Mouse (Mus musculus): ENCODE results near the gene Tmem52b. TPM values are rescaled to one million over a fixed set of nuclear protein-coding genes. Genes with fewer than 3 reads are reported as not detected.

The Tmem52b gene
- polyA plus RNA-seq, 1 experiment = not detected

DNA sequence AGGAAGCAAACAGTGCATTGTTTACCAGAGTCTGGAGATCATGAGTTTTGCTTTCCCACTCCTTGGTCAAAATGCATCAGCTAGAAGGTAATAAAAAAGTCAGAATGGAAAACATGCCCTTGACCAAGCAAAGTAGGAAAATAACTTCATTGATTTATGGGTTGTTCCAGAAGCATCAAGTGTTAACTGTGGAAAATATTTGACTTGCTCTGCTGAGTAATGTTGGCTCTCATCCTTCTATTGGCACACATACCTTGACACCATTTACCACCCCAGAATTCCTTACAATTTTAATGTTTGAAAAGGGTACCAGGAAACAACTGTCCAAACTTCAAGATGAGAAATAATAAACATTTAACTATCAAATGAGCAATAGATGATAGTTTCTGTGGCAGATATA lies 13.7 kb downstream of the Tmem52b start:
- TF ChIP-seq POLR2A (IDR thresholded peaks at IDR 0.05; ENCODE audit: insufficient read depth, low read depth, low read length) = no peak
- TF ChIP-seq CTCF (IDR thresholded peaks at IDR 0.05; ENCODE audit: insufficient read depth, low read depth, low read length) = no peak
- no peak overlapping the region for H3K27ac ChIP-seq (ENCODE audit: insufficient read depth, low read depth, low read length)
- H3K4me3 ChIP-seq (ENCODE audit: insufficient read depth, low read depth, low read length) = no peak overlapping the region
- no peaks in the 10 kb centered on the region for H3K4me1 ChIP-seq (ENCODE audit: control insufficient read depth, insufficient read depth, low read length)

- H3K4me3 ChIP-seq (ENCODE audit: insufficient read depth, low read depth, low read length) = no peak overlapping the region
- 71% methylated on average over 2 of the region's 2 CpGs for WGBS
- no peaks in the 10 kb centered on the region for H3K4me1 ChIP-seq (ENCODE audit: control insufficient read depth, insufficient read depth, low read length)
- TF ChIP-seq POLR2A (IDR thresholded peaks at IDR 0.05; ENCODE audit: insufficient read depth, low read depth, low read length) (no peak), CTCF (IDR thresholded peaks at IDR 0.05; ENCODE audit: insufficient read depth, low read depth, low read length) (no peak)
- no peak overlapping the region for H3K27ac ChIP-seq (ENCODE audit: insufficient read depth, low read depth, low read length)
These were observed 15.1 kb downstream of the Tmem52b start for GRCm38 (mm10) chr6:129527416-129527815.

DNA sequence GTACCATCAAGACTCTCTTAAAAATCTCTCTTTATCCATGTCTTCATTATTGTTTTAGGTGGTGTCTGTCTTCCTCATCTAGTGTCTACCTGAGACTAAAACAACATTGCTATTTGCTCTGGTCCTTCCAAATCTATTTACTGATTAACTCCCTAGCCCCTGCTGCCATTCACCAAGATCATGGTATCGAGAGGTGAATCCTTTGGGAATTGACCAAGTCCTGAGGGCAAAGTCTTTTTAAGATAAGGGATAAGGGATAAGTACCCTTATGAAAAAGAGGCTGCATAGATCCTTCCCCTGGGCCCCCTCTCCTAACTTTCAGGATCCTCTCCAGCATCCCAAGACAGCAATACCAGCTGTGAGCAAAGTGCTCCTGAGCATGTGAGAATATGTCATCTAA lies 17.2 kb downstream of the Tmem52b start:
- no peak overlapping the region for H3K4me3 ChIP-seq (ENCODE audit: insufficient read depth, low read depth, low read length)
- WGBS = 85% methylated on average over 1 of the region's 1 CpGs
- TF ChIP-seq CTCF (IDR thresholded peaks at IDR 0.05; ENCODE audit: insufficient read depth, low read depth, low read length) = no peak
- no peak for TF ChIP-seq POLR2A (IDR thresholded peaks at IDR 0.05; ENCODE audit: insufficient read depth, low read depth, low read length)
- H3K4me1 ChIP-seq (ENCODE audit: control insufficient read depth, insufficient read depth, low read length) = no peaks in the 10 kb centered on the region
- no peak overlapping the region for H3K27ac ChIP-seq (ENCODE audit: insufficient read depth, low read depth, low read length)

- Histone ChIP-seq H3K4me3 (ENCODE audit: insufficient read depth, low read depth, low read length) (no peak overlapping the region), H3K27ac (ENCODE audit: insufficient read depth, low read depth, low read length) (no peak overlapping the region), H3K4me1 (ENCODE audit: control insufficient read depth, insufficient read depth, low read length) (no peaks in the 10 kb centered on the region)
- TF ChIP-seq POLR2A (IDR thresholded peaks at IDR 0.05; ENCODE audit: insufficient read depth, low read depth, low read length) (no peak), CTCF (IDR thresholded peaks at IDR 0.05; ENCODE audit: insufficient read depth, low read depth, low read length) (no peak)
These were observed 17.9 kb downstream of the Tmem52b start for GRCm38 (mm10) chr6:129530261-129530660.

GRCm38 (mm10) chr6:129532556-129532941 lies 20.2 kb downstream of the Tmem52b start:
- TF ChIP-seq CTCF (IDR thresholded peaks at IDR 0.05; ENCODE audit: insufficient read depth, low read depth, low read length) (no peak), POLR2A (IDR thresholded peaks at IDR 0.05; ENCODE audit: insufficient read depth, low read depth, low read length) (no peak)
- WGBS = 15% methylated on average over 7 of the region's 7 CpGs

GRCm38 (mm10) chr6:129532942-129533860 lies 20.8 kb downstream of the Tmem52b start, which contains the start of gene Gabarapl1:
Gene Gabarapl1 (plus strand): TSS chr6:129533160.
- WGBS = under 1% methylated on average over 55 of the region's 55 CpGs
- peak within 1 kb of the TSS; percentile 97 for H3K4me3 ChIP-seq (ENCODE audit: insufficient read depth, low read depth, low read length)
- peak within 1 kb of the TSS; percentile 99 for H3K27ac ChIP-seq (ENCODE audit: insufficient read depth, low read depth, low read length)
- peak; percentile 33 for TF ChIP-seq POLR2A (IDR thresholded peaks at IDR 0.05; ENCODE audit: insufficient read depth, low read depth, low read length)
- TF ChIP-seq CTCF (IDR thresholded peaks at IDR 0.05; ENCODE audit: insufficient read depth, low read depth, low read length) = no peak
- H3K4me1 ChIP-seq (ENCODE audit: control insufficient read depth, insufficient read depth, low read length) = peaks cover 2% of the 10 kb centered on the region; the same call in 1 of the 2 replicates

More at GRCm38 (mm10) chr6:129532556-129532941, 20.2 kb downstream of the Tmem52b start:
- Histone ChIP-seq H3K4me3 (ENCODE audit: insufficient read depth, low read depth, low read length) (peak overlapping the region; percentile 97), H3K27ac (ENCODE audit: insufficient read depth, low read depth, low read length) (peak overlapping the region; percentile 99), H3K4me1 (ENCODE audit: control insufficient read depth, insufficient read depth, low read length) (peaks cover 2% of the 10 kb centered on the region; the same call in 1 of the 2 replicates)

- peaks cover 2% of the 10 kb centered on the region; the same call in 1 of the 2 replicates for H3K4me1 ChIP-seq (ENCODE audit: control insufficient read depth, insufficient read depth, low read length)
- TF ChIP-seq CTCF (IDR thresholded peaks at IDR 0.05; ENCODE audit: insufficient read depth, low read depth, low read length) = no peak
- TF ChIP-seq POLR2A (IDR thresholded peaks at IDR 0.05; ENCODE audit: insufficient read depth, low read depth, low read length) = no peak
- WGBS = 4% methylated on average over 9 of the region's 9 CpGs
- H3K27ac ChIP-seq (ENCODE audit: insufficient read depth, low read depth, low read length) = peak overlapping the region; percentile 99
- H3K4me3 ChIP-seq (ENCODE audit: insufficient read depth, low read depth, low read length) = peak overlapping the region; percentile 97
These were observed 21.7 kb downstream of the Tmem52b start for GRCm38 (mm10) chr6:129534057-129534456.

- TF ChIP-seq POLR2A (IDR thresholded peaks at IDR 0.05; ENCODE audit: insufficient read depth, low read depth, low read length) (no peak), CTCF (IDR thresholded peaks at IDR 0.05; ENCODE audit: insufficient read depth, low read depth, low read length) (no peak)
- peak overlapping the region; percentile 70 for H3K27ac ChIP-seq (ENCODE audit: insufficient read depth, low read depth, low read length)
- WGBS = 12% methylated on average over 4 of the region's 4 CpGs
- H3K4me1 ChIP-seq (ENCODE audit: control insufficient read depth, insufficient read depth, low read length) = peaks cover 5% of the 10 kb centered on the region; the same call in 1 of the 2 replicates
- H3K4me3 ChIP-seq (ENCODE audit: insufficient read depth, low read depth, low read length) = peak overlapping the region; percentile 97
These were observed 22.4 kb downstream of the Tmem52b start for GRCm38 (mm10) chr6:129534627-129535190.

- Histone ChIP-seq H3K27ac (ENCODE audit: insufficient read depth, low read depth, low read length) (no peak overlapping the region), H3K4me3 (ENCODE audit: insufficient read depth, low read depth, low read length) (peak overlapping the region; percentile 97), H3K4me1 (ENCODE audit: control insufficient read depth, insufficient read depth, low read length) (peaks cover 7% of the 10 kb centered on the region)
- no peak for TF ChIP-seq CTCF (IDR thresholded peaks at IDR 0.05; ENCODE audit: insufficient read depth, low read depth, low read length)
- no peak for TF ChIP-seq POLR2A (IDR thresholded peaks at IDR 0.05; ENCODE audit: insufficient read depth, low read depth, low read length)
- WGBS = 11% methylated on average over 4 of the region's 4 CpGs
These were observed 23.4 kb downstream of the Tmem52b start for GRCm38 (mm10) chr6:129535723-129536122.
